Mouse (Mus musculus): ENCODE data around the gene Usp46. TPM values are rescaled to one million over a fixed set of nuclear protein-coding genes. Genes with fewer than 3 reads are reported as not detected.

Usp46 gene
- total and polyA plus RNA-seq, 3 experiments = 1.7 to 22.5 (median 16.3) TPM

DNA sequence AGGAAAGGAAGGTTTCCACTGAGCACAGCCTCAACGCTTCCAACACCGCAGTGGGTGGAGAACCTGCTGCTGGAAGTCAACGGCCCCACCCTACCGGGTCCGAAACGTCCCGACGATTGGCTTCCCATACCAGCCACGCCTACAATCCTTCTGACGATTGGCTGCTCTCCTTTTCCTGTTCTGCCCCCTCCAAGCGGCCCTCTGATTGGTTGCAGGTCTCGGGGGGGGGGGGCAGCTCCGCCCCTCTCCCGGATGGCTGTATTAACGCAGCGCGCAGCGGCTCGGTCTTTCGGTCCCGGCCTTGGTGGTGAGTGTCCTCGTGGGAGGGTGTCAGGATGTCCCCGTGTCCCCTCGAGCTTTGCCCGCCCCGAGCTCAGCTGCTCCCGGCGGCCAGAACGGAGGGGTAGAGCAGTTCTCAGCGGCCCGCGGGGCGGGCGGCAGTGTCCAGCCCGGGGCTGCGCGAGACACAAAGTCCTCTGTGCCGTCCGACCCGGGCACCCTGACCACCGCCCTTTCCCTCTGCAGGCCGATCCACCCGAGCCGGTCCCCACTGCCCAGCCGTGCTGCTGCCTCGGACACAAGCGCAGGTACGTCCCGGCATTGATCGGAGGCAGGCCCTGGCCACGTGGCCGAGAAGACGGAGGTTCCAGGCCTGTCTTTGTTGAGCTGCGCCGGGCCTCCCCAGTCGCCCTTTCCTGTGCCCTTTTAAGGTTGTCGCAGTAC lies 24.8 kb upstream of the Usp46 start:
- DNase-seq (ENCODE audit: low spot score) = peak; percentile 99
- Histone ChIP-seq H3K4me3 (ENCODE audit: low read depth, low read length) (peak overlapping the region; percentile 96), H3K9me3 (replicated peaks) (no peaks in the 10 kb centered on the region; the same call in 1 of the 2 replicates), H3K36me3 (replicated peaks) (peaks cover 36% of the 10 kb centered on the region), H3K27me3 (ENCODE audit: insufficient read depth, low read length) (no peaks in the 10 kb centered on the region), H3K4me1 (ENCODE audit: insufficient read depth, low read depth, low read length) (peaks cover 17% of the 10 kb centered on the region)
- no peak for TF ChIP-seq POLR2AphosphoS5 (IDR thresholded peaks at IDR 0.05; ENCODE audit: insufficient replicate concordance, low read depth, low read length)
- no peak for TF ChIP-seq GATA1 (IDR thresholded peaks at IDR 0.05; ENCODE audit: borderline replicate concordance, low read length)
- no peak for TF ChIP-seq TAL1 (conservative IDR thresholded peaks at IDR 0.05; ENCODE audit: low read depth, low read length)
- no peak for TF ChIP-seq GATA2 (IDR thresholded peaks at IDR 0.05; ENCODE audit: borderline replicate concordance, low read depth, low read length)
- no peak for TF ChIP-seq CTCF (IDR thresholded peaks at IDR 0.05; ENCODE audit: low read depth, low read length)
- peak; percentile 100 for ATAC-seq (ENCODE audit: extremely low read depth, insufficient number of reproducible peaks, low FRiP score, poor library complexity, severe bottlenecking)

DNA sequence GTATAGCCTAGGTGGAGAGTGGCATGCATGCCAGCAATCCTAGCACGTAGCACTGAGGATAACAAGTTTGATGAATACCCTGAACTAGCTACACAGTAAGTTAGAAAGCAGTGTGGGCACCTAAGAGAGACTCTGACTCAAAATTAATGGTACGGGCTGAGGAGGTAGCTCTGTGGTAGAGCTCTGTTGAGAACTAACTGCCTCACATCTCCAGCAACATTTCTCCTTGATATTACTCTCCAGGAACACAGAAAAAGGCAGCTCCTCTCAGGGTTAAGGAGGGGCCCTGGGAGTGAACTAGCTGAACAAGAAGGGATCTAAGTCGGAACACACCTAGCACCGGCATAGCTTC lies 24.2 kb upstream of the Usp46 start:
- ATAC-seq (ENCODE audit: extremely low read depth, insufficient number of reproducible peaks, low FRiP score, poor library complexity, severe bottlenecking) = peak; percentile 5; the same call in 1 of the 2 replicates

DNA sequence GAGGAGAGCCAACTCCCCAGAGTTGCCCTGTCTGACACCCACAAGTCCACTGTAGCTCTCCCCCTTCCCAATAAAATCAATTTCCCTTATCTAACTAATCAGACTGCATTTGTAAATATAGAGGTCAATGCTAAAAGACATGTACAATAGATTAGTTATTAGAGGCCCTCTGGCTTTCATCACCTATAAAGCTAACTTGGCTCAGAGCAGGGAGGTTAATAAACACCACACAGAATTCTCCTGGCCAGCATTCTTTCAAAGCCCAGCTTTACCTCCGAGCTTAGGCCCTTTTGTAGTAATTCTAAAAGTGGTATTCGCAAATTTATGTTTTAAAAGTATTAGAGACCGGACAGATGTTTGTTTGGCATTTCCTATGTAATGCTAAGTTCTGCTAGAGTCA lies 21.4 kb upstream of the Usp46 start:
- ATAC-seq (ENCODE audit: extremely low read depth, insufficient number of reproducible peaks, low FRiP score, poor library complexity, severe bottlenecking) (no peak), DNase-seq (ENCODE audit: low spot score) (no peak)

More for the DNA sequence above, 24.2 kb upstream of the Usp46 start:
- TF ChIP-seq GATA1 (IDR thresholded peaks at IDR 0.05; ENCODE audit: borderline replicate concordance, low read length) = no peak
- no peak for TF ChIP-seq GATA2 (IDR thresholded peaks at IDR 0.05; ENCODE audit: borderline replicate concordance, low read depth, low read length)
- no peak for TF ChIP-seq POLR2AphosphoS5 (IDR thresholded peaks at IDR 0.05; ENCODE audit: insufficient replicate concordance, low read depth, low read length)
- no peak for TF ChIP-seq TAL1 (conservative IDR thresholded peaks at IDR 0.05; ENCODE audit: low read depth, low read length)
- no peak for TF ChIP-seq CTCF (IDR thresholded peaks at IDR 0.05; ENCODE audit: low read depth, low read length)
- Histone ChIP-seq H3K4me1 (ENCODE audit: insufficient read depth, low read depth, low read length) (peaks cover 17% of the 10 kb centered on the region), H3K27me3 (ENCODE audit: insufficient read depth, low read length) (no peaks in the 10 kb centered on the region), H3K36me3 (replicated peaks) (peaks cover 30% of the 10 kb centered on the region), H3K9me3 (replicated peaks) (no peaks in the 10 kb centered on the region; the same call in 1 of the 2 replicates), H3K4me3 (ENCODE audit: low read depth, low read length) (peak overlapping the region; percentile 96)
- no peak for DNase-seq (ENCODE audit: low spot score)

DNA sequence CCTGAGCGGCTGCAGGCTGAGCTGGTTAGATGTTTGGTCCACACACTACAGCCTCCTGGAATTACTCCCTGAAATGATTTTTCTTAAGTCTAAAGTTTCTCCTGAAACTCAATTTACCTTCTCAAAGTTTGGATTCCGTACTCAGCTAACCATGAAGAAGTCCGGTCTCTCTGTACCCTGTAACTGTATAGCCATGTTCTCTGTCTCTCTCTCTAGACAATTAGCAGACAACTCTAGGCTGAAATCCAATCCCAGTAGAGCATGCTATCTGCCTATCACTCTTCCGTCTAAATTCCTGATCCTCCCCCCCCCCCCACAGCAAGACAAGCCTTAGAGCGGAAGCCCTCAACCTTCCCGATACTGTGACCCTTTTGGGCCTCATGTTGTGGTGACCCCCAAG lies 13.5 kb upstream of the Usp46 start:
- TF ChIP-seq CTCF (IDR thresholded peaks at IDR 0.05; ENCODE audit: low read depth, low read length) (no peak), GATA1 (IDR thresholded peaks at IDR 0.05; ENCODE audit: borderline replicate concordance, low read length) (no peak), POLR2AphosphoS5 (IDR thresholded peaks at IDR 0.05; ENCODE audit: insufficient replicate concordance, low read depth, low read length) (no peak), GATA2 (IDR thresholded peaks at IDR 0.05; ENCODE audit: borderline replicate concordance, low read depth, low read length) (no peak), TAL1 (conservative IDR thresholded peaks at IDR 0.05; ENCODE audit: low read depth, low read length) (no peak)
- H3K4me3 ChIP-seq (ENCODE audit: low read depth, low read length) = no peak overlapping the region
- H3K9me3 ChIP-seq (replicated peaks) = no peaks in the 10 kb centered on the region
- no peaks in the 10 kb centered on the region for H3K36me3 ChIP-seq (replicated peaks)
- ATAC-seq (ENCODE audit: extremely low read depth, insufficient number of reproducible peaks, low FRiP score, poor library complexity, severe bottlenecking) (no peak), DNase-seq (ENCODE audit: low spot score) (no peak)
- peaks cover 14% of the 10 kb centered on the region for H3K4me1 ChIP-seq (ENCODE audit: insufficient read depth, low read depth, low read length)
- peaks cover 13% of the 10 kb centered on the region for H3K27me3 ChIP-seq (ENCODE audit: insufficient read depth, low read length)

More for the DNA sequence above, 21.4 kb upstream of the Usp46 start:
- TF ChIP-seq GATA1 (IDR thresholded peaks at IDR 0.05; ENCODE audit: borderline replicate concordance, low read length) (no peak), POLR2AphosphoS5 (IDR thresholded peaks at IDR 0.05; ENCODE audit: insufficient replicate concordance, low read depth, low read length) (no peak), CTCF (IDR thresholded peaks at IDR 0.05; ENCODE audit: low read depth, low read length) (no peak), TAL1 (conservative IDR thresholded peaks at IDR 0.05; ENCODE audit: low read depth, low read length) (no peak), GATA2 (IDR thresholded peaks at IDR 0.05; ENCODE audit: borderline replicate concordance, low read depth, low read length) (no peak)
- H3K9me3 ChIP-seq (replicated peaks) = no peaks in the 10 kb centered on the region; the same call in 1 of the 2 replicates
- no peaks in the 10 kb centered on the region for H3K27me3 ChIP-seq (ENCODE audit: insufficient read depth, low read length)
- peaks cover 4% of the 10 kb centered on the region for H3K36me3 ChIP-seq (replicated peaks)
- H3K4me1 ChIP-seq (ENCODE audit: insufficient read depth, low read depth, low read length) = peaks cover 7% of the 10 kb centered on the region
- H3K4me3 ChIP-seq (ENCODE audit: low read depth, low read length) = no peak overlapping the region

GRCm38 (mm10) chr5:74078861-74079615 lies 10.8 kb upstream of the Usp46 start:
- TF ChIP-seq GATA1 (IDR thresholded peaks at IDR 0.05; ENCODE audit: borderline replicate concordance, low read length) (no peak), CTCF (IDR thresholded peaks at IDR 0.05; ENCODE audit: low read depth, low read length) (no peak), POLR2AphosphoS5 (IDR thresholded peaks at IDR 0.05; ENCODE audit: insufficient replicate concordance, low read depth, low read length) (no peak), TAL1 (conservative IDR thresholded peaks at IDR 0.05; ENCODE audit: low read depth, low read length) (no peak), GATA2 (IDR thresholded peaks at IDR 0.05; ENCODE audit: borderline replicate concordance, low read depth, low read length) (no peak)
- DNase-seq (ENCODE audit: low spot score) (no peak), ATAC-seq (ENCODE audit: extremely low read depth, insufficient number of reproducible peaks, low FRiP score, poor library complexity, severe bottlenecking) (no peak)
- Histone ChIP-seq H3K36me3 (replicated peaks) (no peaks in the 10 kb centered on the region), H3K9me3 (replicated peaks) (no peaks in the 10 kb centered on the region), H3K4me3 (ENCODE audit: low read depth, low read length) (no peak overlapping the region), H3K27me3 (ENCODE audit: insufficient read depth, low read length) (peaks cover 19% of the 10 kb centered on the region), H3K4me1 (ENCODE audit: insufficient read depth, low read depth, low read length) (peaks cover 19% of the 10 kb centered on the region)

DNA sequence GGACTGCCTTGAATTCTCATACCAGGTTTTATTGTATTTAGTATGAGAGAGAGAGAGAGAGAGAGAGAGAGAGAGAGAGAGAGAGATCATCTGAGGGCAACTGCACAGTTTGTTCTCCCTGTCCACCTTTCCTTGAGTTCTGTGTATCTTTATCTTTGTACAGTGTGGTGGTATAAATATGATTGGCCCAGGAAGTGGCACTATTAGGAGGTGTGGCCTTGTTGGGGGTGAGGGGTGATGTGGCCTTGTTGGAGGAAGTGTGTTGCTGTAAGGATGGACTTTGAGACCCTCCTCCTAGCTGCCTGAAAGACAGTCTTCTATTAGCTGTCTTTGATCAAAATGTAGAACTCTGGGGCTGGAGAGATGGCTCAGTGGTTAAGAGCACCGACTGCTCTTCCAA lies 10.2 kb upstream of the Usp46 start:
- H3K27me3 ChIP-seq (ENCODE audit: insufficient read depth, low read length) = peaks cover 24% of the 10 kb centered on the region
- ATAC-seq (ENCODE audit: extremely low read depth, insufficient number of reproducible peaks, low FRiP score, poor library complexity, severe bottlenecking) (no peak), DNase-seq (ENCODE audit: low spot score) (no peak)
- H3K9me3 ChIP-seq (replicated peaks) = no peaks in the 10 kb centered on the region
- H3K36me3 ChIP-seq (replicated peaks) = no peaks in the 10 kb centered on the region
- H3K4me3 ChIP-seq (ENCODE audit: low read depth, low read length) = no peak overlapping the region
- peaks cover 19% of the 10 kb centered on the region for H3K4me1 ChIP-seq (ENCODE audit: insufficient read depth, low read depth, low read length)
- TF ChIP-seq TAL1 (conservative IDR thresholded peaks at IDR 0.05; ENCODE audit: low read depth, low read length) (no peak), GATA2 (IDR thresholded peaks at IDR 0.05; ENCODE audit: borderline replicate concordance, low read depth, low read length) (no peak), CTCF (IDR thresholded peaks at IDR 0.05; ENCODE audit: low read depth, low read length) (no peak), POLR2AphosphoS5 (IDR thresholded peaks at IDR 0.05; ENCODE audit: insufficient replicate concordance, low read depth, low read length) (no peak)

Data from G1E (cell line).